Mouse (Mus musculus): ENCODE measurements around the gene Ret. TPM values are rescaled to one million over a fixed set of nuclear protein-coding genes. Genes with fewer than 3 reads are reported as not detected.

Gene Ret
- total RNA-seq, 2 experiments from 2014 or later: 3.4 to 5.2 TPM

DNA sequence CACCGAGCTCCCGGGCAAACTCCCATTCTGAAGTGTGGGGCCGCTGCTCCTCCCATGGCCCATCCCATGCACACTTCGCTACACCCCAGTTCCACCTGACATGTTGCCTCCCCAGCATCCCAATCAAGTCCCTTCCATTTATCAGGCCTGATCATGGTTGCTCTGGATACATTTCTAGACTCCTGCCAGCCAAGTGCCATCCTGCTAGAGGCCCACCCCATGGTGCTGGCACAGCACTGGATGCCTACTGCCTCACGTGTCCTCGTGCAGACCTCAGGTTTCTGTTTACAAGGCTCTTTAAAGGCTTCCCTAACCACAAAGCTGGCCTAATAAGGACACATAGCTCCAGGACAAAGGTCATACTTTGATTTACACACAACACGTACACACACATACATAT, 26.1 kb downstream of the Ret start:
- DNase-seq (ENCODE audit: extremely low spot score in 1 of 2, low spot score in 2 of 2): no peak
- Histone ChIP-seq H3K27ac (no peak overlapping the region), H3K4me3 (no peak overlapping the region)
- TF ChIP-seq CTCF (IDR thresholded peaks at IDR 0.05): no peak
- intact Hi-C loops (cut with DNase I): no loop called here

DNA sequence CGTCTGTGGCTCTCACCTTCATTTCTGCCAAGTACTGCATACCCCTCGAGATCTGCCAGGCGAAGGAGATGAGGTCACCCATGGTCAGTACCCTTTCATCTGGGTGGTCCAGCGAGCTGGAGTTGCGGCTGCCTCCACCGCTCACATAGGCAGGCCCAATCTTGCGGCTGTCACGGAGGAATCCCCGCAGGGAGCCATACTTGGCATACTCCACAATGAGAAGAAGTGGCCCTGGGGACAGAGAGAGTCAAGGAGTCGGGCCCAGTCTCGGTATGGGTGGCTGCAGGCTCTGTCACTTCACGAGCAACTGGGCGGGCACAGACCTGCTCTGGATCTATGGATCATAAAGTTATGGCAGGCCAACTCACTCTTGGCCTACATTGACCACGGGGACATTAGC, 29.4 kb downstream of the Ret start:
- intact Hi-C loops (cut with DNase I): no loop called here
- no peak for DNase-seq (ENCODE audit: extremely low spot score in 1 of 2, low spot score in 2 of 2)
- Histone ChIP-seq H3K4me3 (no peak overlapping the region), H3K27ac (no peak overlapping the region)
- no peak for TF ChIP-seq CTCF (IDR thresholded peaks at IDR 0.05)

DNA sequence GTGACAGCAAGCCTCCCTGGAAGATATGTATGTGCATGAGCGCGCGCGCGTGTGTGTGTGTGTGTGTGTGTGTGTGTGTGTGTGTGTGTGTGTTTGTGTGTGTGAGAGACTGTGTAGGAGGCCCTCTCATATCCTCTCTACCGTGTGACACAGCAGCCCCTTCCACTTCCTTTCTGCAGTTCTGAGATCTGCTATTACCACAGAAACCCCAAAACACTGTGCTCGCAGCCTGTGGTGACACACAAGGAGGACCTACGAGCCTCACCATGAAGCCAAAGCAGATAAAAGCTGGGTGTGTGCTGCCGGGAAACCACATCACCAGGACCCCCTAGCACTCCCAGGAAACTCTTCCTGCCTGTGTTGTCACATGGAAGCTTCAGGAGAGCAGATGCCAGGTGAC, 30.5 kb downstream of the Ret start:
- Histone ChIP-seq H3K27ac (no peak overlapping the region), H3K4me3 (no peak overlapping the region)
- intact Hi-C loops (cut with DNase I): no loop called here
- TF ChIP-seq CTCF (IDR thresholded peaks at IDR 0.05): no peak
- no peak for DNase-seq (ENCODE audit: extremely low spot score in 1 of 2, low spot score in 2 of 2)

GRCm38 (mm10) chr6:118165516-118165915, 32.0 kb downstream of the Ret start:
- no peak for DNase-seq (ENCODE audit: extremely low spot score in 1 of 2, low spot score in 2 of 2)
- no peak overlapping the region for H3K4me3 ChIP-seq
- no peak for TF ChIP-seq CTCF (IDR thresholded peaks at IDR 0.05)
- H3K27ac ChIP-seq: no peak overlapping the region
- intact Hi-C loops (cut with DNase I): no loop called here

DNA sequence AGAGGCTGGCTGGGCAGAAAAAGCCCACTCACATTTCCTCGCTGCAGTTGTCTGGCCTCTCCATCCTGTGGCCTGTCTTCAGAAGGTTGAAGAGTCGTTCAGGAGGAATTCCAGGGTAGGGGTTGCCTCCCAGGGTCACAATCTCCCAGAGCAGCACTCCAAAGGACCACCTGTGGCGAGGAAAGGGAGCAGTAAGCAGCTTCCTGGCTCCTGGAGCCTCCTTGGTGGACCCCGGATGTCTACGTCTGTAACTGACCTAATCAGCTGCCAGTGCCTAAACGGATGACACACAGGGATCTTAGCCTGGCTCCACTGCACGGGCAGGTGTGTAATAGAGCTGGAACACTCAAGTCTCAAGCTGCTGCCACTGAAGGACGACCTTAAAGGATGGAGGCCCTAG, 32.8 kb downstream of the Ret start:
- Histone ChIP-seq H3K4me3 (no peak overlapping the region), H3K27ac (no peak overlapping the region)
- TF ChIP-seq CTCF (IDR thresholded peaks at IDR 0.05): no peak
- no peak for DNase-seq (ENCODE audit: extremely low spot score in 1 of 2, low spot score in 2 of 2)
- intact Hi-C loops (cut with DNase I): no loop called here

GRCm38 (mm10) chr6:118163086-118163485, 34.4 kb downstream of the Ret start:
- Histone ChIP-seq H3K4me3 (no peak overlapping the region), H3K27ac (no peak overlapping the region)
- intact Hi-C loops (cut with DNase I): no loop called here
- TF ChIP-seq CTCF (IDR thresholded peaks at IDR 0.05): no peak
- DNase-seq (ENCODE audit: extremely low spot score in 1 of 2, low spot score in 2 of 2): no peak

DNA sequence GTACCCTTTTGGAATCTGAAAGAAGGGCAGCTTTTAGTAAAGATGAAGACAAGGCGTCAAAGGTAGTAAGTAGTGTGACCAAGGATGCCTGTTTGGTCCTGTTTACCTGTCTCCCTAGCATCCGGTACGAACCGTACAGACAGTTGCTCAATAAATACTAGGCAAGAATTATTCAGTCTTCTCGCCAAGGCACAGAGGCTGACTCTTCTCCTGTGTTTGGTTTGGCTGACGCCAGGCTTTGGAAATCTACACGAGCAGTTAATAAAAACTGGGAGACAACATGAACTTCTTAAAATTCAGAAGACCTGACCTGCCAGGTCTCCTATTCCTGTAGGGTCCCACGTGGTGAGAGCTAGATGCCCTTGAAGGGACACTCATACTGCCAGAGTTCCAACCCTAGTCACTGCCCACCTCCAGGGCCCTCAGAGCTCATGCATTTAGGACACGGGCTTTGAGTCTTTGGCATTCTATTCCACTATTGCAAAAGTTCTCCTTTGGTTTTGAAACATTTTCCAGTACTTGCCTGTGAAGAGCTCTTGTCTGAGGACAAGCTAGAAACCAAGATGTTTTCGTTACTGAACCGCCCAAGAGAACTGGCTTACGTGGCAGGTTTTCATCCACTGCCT, 34.9 kb downstream of the Ret start:
- TF ChIP-seq CTCF (IDR thresholded peaks at IDR 0.05): no peak
- no peak for DNase-seq (ENCODE audit: extremely low spot score in 1 of 2, low spot score in 2 of 2)
- Histone ChIP-seq H3K4me3 (no peak overlapping the region), H3K27ac (no peak overlapping the region)
- intact Hi-C loops (cut with DNase I): no loop called here

DNA sequence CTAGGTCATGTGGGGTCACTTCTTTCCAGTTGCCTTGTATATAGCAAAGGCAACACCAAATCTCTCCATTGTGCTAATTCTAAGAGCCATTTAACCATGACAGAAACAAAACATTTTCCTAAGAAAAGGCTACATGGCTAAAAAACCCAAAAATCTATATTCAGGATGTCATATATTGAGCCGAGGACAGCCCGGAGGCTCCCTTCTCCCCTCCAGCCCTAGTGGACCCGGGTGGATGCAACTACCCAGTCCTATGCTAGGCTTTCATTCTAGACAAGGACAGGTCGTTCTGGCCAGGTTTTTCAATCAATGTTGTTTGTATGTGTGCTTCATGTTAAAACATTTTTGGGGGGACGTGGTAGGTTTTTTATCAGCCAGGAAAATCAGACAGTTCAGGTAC, 44.4 kb downstream of the Ret start:
- intact Hi-C loops (cut with DNase I): no loop called here
- no peak for DNase-seq (ENCODE audit: extremely low spot score in 1 of 2, low spot score in 2 of 2)
- Histone ChIP-seq H3K27ac (no peak overlapping the region), H3K4me3 (no peak overlapping the region)
- TF ChIP-seq CTCF (IDR thresholded peaks at IDR 0.05): no peak

DNA sequence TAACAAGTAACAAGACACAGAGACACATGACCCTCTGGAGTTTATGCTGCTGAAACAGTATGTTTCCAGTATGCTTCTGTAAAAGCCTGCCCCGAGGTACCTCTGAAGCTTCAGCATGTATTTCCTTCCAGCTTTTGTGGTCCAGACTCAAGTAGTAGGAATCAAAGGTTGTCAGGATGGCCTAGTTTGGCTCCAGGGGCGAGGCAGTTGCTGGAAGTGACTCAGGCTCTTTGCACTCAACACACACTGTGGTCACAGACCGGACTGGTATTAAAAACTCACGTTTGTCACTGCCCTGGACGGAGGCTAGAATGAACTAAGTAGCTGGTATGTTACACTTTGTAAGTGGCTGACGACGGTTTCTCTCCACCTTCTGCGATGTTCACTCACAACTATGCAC, 46.5 kb downstream of the Ret start:
- no peak for DNase-seq (ENCODE audit: extremely low spot score in 1 of 2, low spot score in 2 of 2)
- Histone ChIP-seq H3K27ac (no peak overlapping the region), H3K4me3 (no peak overlapping the region)
- no peak for TF ChIP-seq CTCF (IDR thresholded peaks at IDR 0.05)
- intact Hi-C loops (cut with DNase I): no loop called here

DNA sequence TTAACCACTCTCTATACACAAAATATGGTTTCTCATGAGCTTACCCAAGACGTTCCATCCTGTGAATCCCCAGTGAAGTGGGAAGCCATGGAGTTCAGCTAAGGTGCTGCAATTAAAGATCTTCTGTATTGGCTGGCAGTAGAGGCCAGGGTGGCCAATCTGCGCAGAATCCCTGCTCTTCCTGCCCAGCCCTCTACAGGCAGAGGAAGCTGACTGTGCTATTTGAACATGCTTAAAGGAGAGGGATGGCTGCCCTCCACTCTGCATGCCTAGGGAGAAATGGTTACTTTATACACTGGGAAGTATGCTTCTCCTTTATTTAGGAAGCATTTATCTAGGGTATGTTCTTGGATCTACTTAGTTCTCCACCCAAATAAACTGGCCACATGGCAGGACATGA, 47.0 kb downstream of the Ret start:
- no peak for TF ChIP-seq CTCF (IDR thresholded peaks at IDR 0.05)
- DNase-seq (ENCODE audit: extremely low spot score in 1 of 2, low spot score in 2 of 2): no peak
- intact Hi-C loops (cut with DNase I): no loop called here
- no peak overlapping the region for H3K4me3 ChIP-seq
- H3K27ac ChIP-seq: no peak overlapping the region

GRCm38 (mm10) chr6:118150128-118150527, 47.4 kb downstream of the Ret start:
- no peak overlapping the region for H3K27ac ChIP-seq
- DNase-seq (ENCODE audit: extremely low spot score in 1 of 2, low spot score in 2 of 2): no peak
- H3K4me3 ChIP-seq: no peak overlapping the region
- intact Hi-C loops (cut with DNase I): no loop called here
- TF ChIP-seq CTCF (IDR thresholded peaks at IDR 0.05): no peak

- intact Hi-C loops (cut with DNase I): no loop called here
- DNase-seq (ENCODE audit: extremely low spot score in 1 of 2, low spot score in 2 of 2): no peak
- no peak overlapping the region for H3K4me3 ChIP-seq
- H3K27ac ChIP-seq: no peak overlapping the region
- TF ChIP-seq CTCF (IDR thresholded peaks at IDR 0.05): no peak
These were observed 56.6 kb downstream of the Ret start for GRCm38 (mm10) chr6:118140961-118141360.

Measured in left cerebral cortex, adult 2 months (tissue).